Mouse (Mus musculus): Measurements from ENCODE around the gene Fam172a.

- peak; percentile 33; the same call in 1 of the 2 replicates for TF ChIP-seq POLR2A (IDR thresholded peaks at IDR 0.05; ENCODE audit: borderline replicate concordance, insufficient read depth, low read length)
- TF ChIP-seq CTCF (IDR thresholded peaks at IDR 0.05; ENCODE audit: borderline replicate concordance, insufficient read depth, low read depth, low read length), result peak; percentile 36; the same call in 1 of the 2 replicates
Observed at GRCm38 (mm10) chr13:78203348-78204061, 501.7 kb downstream of the Fam172a start.

Measured in cerebellum, adult 2 months (tissue).